Mouse (Mus musculus) left cerebral cortex, adult 8-10 months (tissue): ENCODE results near the gene Phf2. TPM values are rescaled to one million over a fixed set of nuclear protein-coding genes. Genes with fewer than 3 reads are reported as not detected.

Experiments
- total RNA-seq, 4 experiments: library from RNA; stranded (reverse); gene quantifications; 2 replicates each; pipeline ENCODE4 v1.2.4; 2022

Phf2 gene
- total RNA-seq, 4 experiments from 2014 or later, result 33.9 to 36.4 (median 34.3) TPM

Other genes starting within 250 kb of the Phf2 start
- 10 to 100 TPM; 24.3 to 26.9 (median 25.6) TPM for gene Ptpdc1, start 245.5 kb downstream of the Phf2 start, total RNA-seq
- gene Barx1, start 208.1 kb downstream of the Phf2 start, total RNA-seq, result not detected
- gene Fam120a, start 96.9 kb upstream of the Phf2 start, total RNA-seq, result 100 to 1,000 TPM; 101 to 104 (median 102) TPM